Mouse (Mus musculus) megakaryocyte progenitor cell, adult 5-6 weeks (primary cell): ENCODE results near the gene Arhgef3. TPM values are rescaled to one million over a fixed set of nuclear protein-coding genes. Genes with fewer than 3 reads are reported as not detected.

Experiments used
- total RNA-seq, 2 experiments: library from RNA; stranded (forward) in 1 of 2; stranded (reverse) in 1 of 2; fragments of 157-497, 149-512 nt in 1 of 2; fragments of 200-1000 nt in 1 of 2; gene quantifications; 2 replicates each; pipeline versions ENCODE4 v1.2.3 to v1.2.4; 2015 to 2017

Gene Arhgef3
- total RNA-seq, 2 experiments from 2014 or later = 13.8 to 15.5 TPM

Other genes with a start within 250 kb of the Arhgef3 start
- gene Asb14, start 220.3 kb upstream of the Arhgef3 start, total RNA-seq (2015) = not detected in 2 replicates
- not detected in 2 replicates for gene Asb14, start 220.3 kb upstream of the Arhgef3 start, total RNA-seq (2017)
- 26.4 and 27.7 TPM in 2 replicates for gene Appl1, start 143.7 kb upstream of the Arhgef3 start, total RNA-seq (2015)
- 26.1 and 27.4 TPM in 2 replicates for gene Appl1, start 143.7 kb upstream of the Arhgef3 start, total RNA-seq (2017)
- gene Hesx1, start 120.5 kb upstream of the Arhgef3 start, total RNA-seq (2015) = 1.0 and 1.4 TPM in 2 replicates
- 1.1 and 1.3 TPM in 2 replicates for gene Hesx1, start 120.5 kb upstream of the Arhgef3 start, total RNA-seq (2017)
- gene Il17rd, start 76.0 kb upstream of the Arhgef3 start, total RNA-seq (2015) = not detected in 2 replicates
- not detected in 2 replicates for gene Il17rd, start 76.0 kb upstream of the Arhgef3 start, total RNA-seq (2017)